Mouse (Mus musculus): ENCODE data around the gene Pank1.

The Pank1 gene

GRCm38 (mm10) chr19:34878603-34879541 is at the start of gene Pank1:
Gene Pank1, minus strand, starts transcription at chr19:34879455.
- peak; percentile 68 to 71 for DNase-seq

- DNase-seq: no peak
Measured at GRCm38 (mm10) chr19:34922603-34922963, 43.3 kb upstream of the Pank1 start.

- DNase-seq: peak; percentile 88 to 92
Measured at GRCm38 (mm10) chr19:34921652-34922602, 42.7 kb upstream of the Pank1 start, which contains the start of gene Kif20b. Gene Kif20b, plus strand, starts transcription at chr19:34922361.

- no peak for DNase-seq
Measured at GRCm38 (mm10) chr19:34921253-34921651, 42.0 kb upstream of the Pank1 start.

- no peak for DNase-seq
Measured at GRCm38 (mm10) chr19:34920531-34920930, 41.3 kb upstream of the Pank1 start.

GRCm38 (mm10) chr19:34920066-34920465 is 40.8 kb upstream of the Pank1 start:
- DNase-seq: no peak

GRCm38 (mm10) chr19:34912366-34912765 is 33.1 kb upstream of the Pank1 start:
- DNase-seq: no peak

- DNase-seq: no peak
Measured at GRCm38 (mm10) chr19:34906772-34907171, 27.5 kb upstream of the Pank1 start.

- no peak for DNase-seq
Measured at GRCm38 (mm10) chr19:34905424-34905823, 26.2 kb upstream of the Pank1 start.

- no peak for DNase-seq
Measured at GRCm38 (mm10) chr19:34904032-34904431, 24.8 kb upstream of the Pank1 start.

GRCm38 (mm10) chr19:34901735-34902134 is 22.5 kb upstream of the Pank1 start:
- DNase-seq: no peak

GRCm38 (mm10) chr19:34901266-34901665 is 22.0 kb upstream of the Pank1 start:
- no peak for DNase-seq

GRCm38 (mm10) chr19:34898941-34899340 is 19.7 kb upstream of the Pank1 start:
- peak in 1 of 2 experiments; percentile 40 for DNase-seq

- peak; percentile 21 to 44 for DNase-seq
Measured at GRCm38 (mm10) chr19:34897082-34897965, 18.1 kb upstream of the Pank1 start.

GRCm38 (mm10) chr19:34895082-34895481 is 15.8 kb upstream of the Pank1 start:
- DNase-seq: no peak

- no peak for DNase-seq
Measured at GRCm38 (mm10) chr19:34891590-34891989, 12.3 kb upstream of the Pank1 start.

GRCm38 (mm10) chr19:34890981-34891380 is 11.7 kb upstream of the Pank1 start:
- no peak for DNase-seq

GRCm38 (mm10) chr19:34886324-34886723 is 7.1 kb upstream of the Pank1 start:
- DNase-seq: no peak

- DNase-seq: no peak
Measured at GRCm38 (mm10) chr19:34883526-34884224, 4.4 kb upstream of the Pank1 start.

GRCm38 (mm10) chr19:34882443-34882842 is 3.2 kb upstream of the Pank1 start:
- DNase-seq: no peak

GRCm38 (mm10) chr19:34881160-34881559 is 1.9 kb upstream of the Pank1 start:
- no peak for DNase-seq

- DNase-seq: no peak
Measured at GRCm38 (mm10) chr19:34879624-34880023, 369 bp upstream of the Pank1 start.

Data from lung, adult 18-20 months (tissue).